Mouse (Mus musculus) lung, embryonic 16.5 days (tissue): ENCODE measurements around the gene Ppm1g. TPM values are rescaled to one million over a fixed set of nuclear protein-coding genes. Genes with fewer than 3 reads are reported as not detected.

Source experiments
- ATAC-seq: fragments of 200-750 bp; cut with Nextera tagmentation; 2 replicates; pipeline ENCODE4 v1.8.0; 2017; ENCODE audit warnings: low read depth, mild to moderate bottlenecking, moderate library complexity
- H3K27ac ChIP-seq: fragments of 300-500 bp; sonication (generic); 2 replicates; pipeline ENCODE4 v1.5.1; 2014; ENCODE audit warnings: mild to moderate bottlenecking, control low read depth, low read length
- H3K27me3 ChIP-seq: fragments of 300-500 bp; sonication (generic); 2 replicates; pipeline ENCODE4 v1.6.1; 2014; ENCODE audit warnings: low read depth, low read length, mixed read lengths; ENCODE audit not compliant: control insufficient read depth, insufficient read depth
- H3K36me3 ChIP-seq: fragments of 300-500 bp; sonication (generic); 2 replicates; pipeline ENCODE4 v1.6.1; 2014; ENCODE audit warnings: low read length; ENCODE audit not compliant: control insufficient read depth, insufficient read depth
- H3K4me1 ChIP-seq: fragments of 300-500 bp; sonication (generic); replicated peaks from 2 replicates; pipeline ENCODE4 v1.6.1; 2014; ENCODE audit warnings: low read length, mixed read lengths; ENCODE audit not compliant: control insufficient read depth, insufficient read depth
- H3K4me2 ChIP-seq: fragments of 300-500 bp; sonication (generic); 2 replicates; pipeline ENCODE4 v1.6.1; 2014; ENCODE audit warnings: low read depth, low read length, control low read depth
- H3K4me3 ChIP-seq: fragments of 300-500 bp; sonication (generic); 2 replicates; pipeline ENCODE4 v1.5.1; 2014; ENCODE audit warnings: mild to moderate bottlenecking, low read length, control low read depth
- H3K9ac ChIP-seq: fragments of 300-500 bp; sonication (generic); 2 replicates; pipeline ENCODE4 v1.6.1; 2014; ENCODE audit warnings: low read length, control low read depth
- H3K9me3 ChIP-seq: fragments of 300-500 bp; sonication (generic); 2 replicates; pipeline ENCODE4 v1.6.1; 2016; ENCODE audit warnings: low read length; ENCODE audit not compliant: control insufficient read depth
- WGBS: fragments of 180-500 bp; shearing (Covaris S2); extraction: QIAGEN DNeasy Blood & Tissue Kit; methylation state at CpG from one replicate; pipeline ENCODE4 v1.1.7; 2014; 5-methylcytosine and 5-hydroxymethylcytosine counted together
- polyA plus RNA-seq: library from polyadenylated mRNA; unstranded; fragments of >200 nt; fragmentation: Nextera tagmentation; extraction: Ambion mirVana; gene quantifications from 2 replicates; pipeline ENCODE4 v1.2.1, GENCODE M21; 2015

Gene Ppm1g
- polyA plus RNA-seq: 122 and 126 TPM in 2 replicates

DNA sequence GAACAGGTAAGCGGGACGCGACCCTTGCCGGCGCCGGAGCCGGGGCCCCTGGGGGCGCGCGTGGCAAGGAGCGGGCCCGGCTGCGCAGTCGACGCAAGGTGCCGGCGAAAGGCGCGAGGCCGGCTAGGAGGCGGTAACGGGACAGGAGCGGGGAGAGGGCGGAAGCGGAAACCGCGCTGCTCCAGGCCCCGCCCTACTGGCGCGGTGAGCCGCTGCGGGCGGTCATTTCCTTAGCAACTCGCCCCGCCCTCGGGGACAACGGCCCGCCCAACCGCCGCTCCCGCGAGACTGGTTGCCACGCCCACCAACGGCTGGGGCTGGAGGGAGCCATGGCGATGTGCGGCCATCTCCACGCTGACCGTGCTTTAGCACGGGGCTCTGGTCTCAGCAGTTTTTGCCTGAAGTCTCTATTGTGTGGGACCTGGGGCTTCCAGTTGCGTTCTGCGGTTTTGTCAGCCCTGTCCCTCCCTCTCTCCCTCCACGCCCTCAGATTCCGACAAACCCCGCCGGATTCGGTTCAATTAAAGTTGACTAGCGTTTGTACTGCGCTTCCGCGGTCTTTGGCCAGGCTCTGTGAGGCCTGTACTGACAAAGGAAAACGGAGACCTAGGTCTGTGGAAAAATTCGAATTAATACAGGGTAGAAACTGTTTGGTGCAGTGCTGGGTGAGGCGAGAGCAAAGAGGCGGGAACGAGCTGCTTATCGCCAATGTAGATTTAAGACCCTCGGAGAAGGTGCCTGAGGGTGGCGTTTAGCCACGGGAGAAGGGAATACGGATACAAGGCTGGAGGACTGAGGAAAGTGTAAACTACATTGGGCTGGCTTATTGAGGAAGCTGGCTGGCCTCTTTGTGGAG is at the start of gene Ppm1g:
Gene Ppm1g (minus strand): TSS at position 240 of the 856 bp plus-strand sequence.
- ATAC-seq: peak; percentile 97
- Histone ChIP-seq H3K36me3 (no peaks in the 10 kb centered on the region), H3K27me3 (no peaks in the 10 kb centered on the region), H3K4me1 (peaks cover 10% of the 10 kb centered on the region), H3K9me3 (no peaks in the 10 kb centered on the region), H3K4me2 (peak within 1 kb of the TSS; percentile 76), H3K4me3 (peak within 1 kb of the TSS; percentile 99), H3K9ac (peak within 1 kb of the TSS; percentile 94), H3K27ac (peak within 1 kb of the TSS; percentile 90)
- under 1% methylated on average over 65 of the region's 70 CpGs for WGBS

DNA sequence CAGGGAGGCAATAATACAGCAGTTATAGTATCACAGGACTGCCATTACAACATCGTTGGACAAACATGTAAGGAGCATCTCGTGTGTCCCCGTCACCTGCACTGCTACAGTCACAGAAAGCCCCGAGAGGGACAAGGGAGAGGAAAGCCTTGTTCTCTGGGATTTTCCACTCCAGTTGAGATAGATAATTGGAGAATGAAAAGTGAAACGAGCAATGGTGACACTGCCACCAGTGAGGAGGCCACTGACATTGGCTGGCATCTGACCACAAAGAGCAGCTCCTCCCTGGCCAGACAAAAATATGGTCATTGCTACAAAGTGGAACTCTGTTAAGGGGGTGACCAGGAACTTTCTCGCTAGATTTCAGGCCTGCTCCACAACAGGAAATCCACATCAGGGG is 47.2 kb upstream of the Ppm1g start:
- Histone ChIP-seq H3K4me3 (no peak overlapping the region), H3K27ac (no peak overlapping the region), H3K4me2 (no peak overlapping the region), H3K27me3 (no peaks in the 10 kb centered on the region), H3K36me3 (peaks cover 41% of the 10 kb centered on the region), H3K9ac (no peak overlapping the region), H3K4me1 (no peaks in the 10 kb centered on the region), H3K9me3 (no peaks in the 10 kb centered on the region)
- 86% methylated on average over 6 of the region's 6 CpGs for WGBS
- no peak for ATAC-seq

DNA sequence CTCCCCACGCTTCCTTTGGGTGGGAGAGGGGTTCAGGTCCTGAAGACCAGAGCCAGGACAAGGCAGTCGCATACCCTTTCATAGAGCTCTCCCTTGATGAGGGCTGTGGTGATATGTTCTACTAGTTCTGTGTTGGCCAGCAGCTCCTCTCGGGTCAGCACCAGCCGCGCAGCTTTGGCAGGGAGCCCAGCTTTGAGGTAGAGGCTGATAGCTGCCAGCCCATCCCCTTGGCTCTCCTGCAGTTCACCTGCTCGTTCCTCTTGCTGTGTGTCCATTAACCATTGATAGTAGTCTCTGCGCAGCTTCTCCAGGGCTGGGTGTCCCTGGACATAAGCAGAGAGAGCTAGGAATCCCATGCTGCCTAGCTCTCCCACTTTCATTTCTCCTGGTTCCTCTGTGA is 45.6 kb upstream of the Ppm1g start:
- 76% methylated on average over 7 of the region's 7 CpGs for WGBS
- Histone ChIP-seq H3K4me2 (no peak overlapping the region), H3K27me3 (no peaks in the 10 kb centered on the region), H3K4me3 (no peak overlapping the region), H3K9ac (no peak overlapping the region), H3K9me3 (no peaks in the 10 kb centered on the region), H3K36me3 (peaks cover 37% of the 10 kb centered on the region), H3K4me1 (no peaks in the 10 kb centered on the region), H3K27ac (no peak overlapping the region)
- no peak for ATAC-seq

DNA sequence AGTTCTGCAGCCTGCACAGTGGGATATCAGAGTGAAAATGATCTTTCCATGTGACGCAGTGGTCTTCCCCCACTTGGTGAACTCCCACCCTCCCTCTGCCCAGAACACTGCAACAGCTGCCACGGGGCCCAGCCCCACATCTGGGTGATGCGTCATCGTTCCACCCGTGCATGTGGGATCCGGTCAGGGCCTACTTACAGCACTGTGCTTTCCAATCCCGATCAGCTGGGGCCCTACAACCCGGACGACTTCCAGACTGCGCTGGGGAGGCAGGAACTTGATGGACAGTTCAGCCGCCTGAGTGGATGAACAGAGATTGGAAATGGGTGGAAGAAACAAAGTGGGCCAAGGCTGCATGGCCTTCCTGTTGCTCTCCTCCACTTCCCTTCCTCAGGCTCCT is 37.1 kb upstream of the Ppm1g start:
- peaks cover 22% of the 10 kb centered on the region for H3K36me3 ChIP-seq
- no peak overlapping the region for H3K27ac ChIP-seq
- H3K4me2 ChIP-seq: no peak overlapping the region
- no peaks in the 10 kb centered on the region for H3K27me3 ChIP-seq
- ATAC-seq: no peak
- no peak overlapping the region for H3K9ac ChIP-seq
- WGBS: 80% methylated on average over 11 of the region's 11 CpGs
- no peaks in the 10 kb centered on the region for H3K9me3 ChIP-seq
- no peak overlapping the region for H3K4me3 ChIP-seq
- peaks cover 7% of the 10 kb centered on the region for H3K4me1 ChIP-seq

DNA sequence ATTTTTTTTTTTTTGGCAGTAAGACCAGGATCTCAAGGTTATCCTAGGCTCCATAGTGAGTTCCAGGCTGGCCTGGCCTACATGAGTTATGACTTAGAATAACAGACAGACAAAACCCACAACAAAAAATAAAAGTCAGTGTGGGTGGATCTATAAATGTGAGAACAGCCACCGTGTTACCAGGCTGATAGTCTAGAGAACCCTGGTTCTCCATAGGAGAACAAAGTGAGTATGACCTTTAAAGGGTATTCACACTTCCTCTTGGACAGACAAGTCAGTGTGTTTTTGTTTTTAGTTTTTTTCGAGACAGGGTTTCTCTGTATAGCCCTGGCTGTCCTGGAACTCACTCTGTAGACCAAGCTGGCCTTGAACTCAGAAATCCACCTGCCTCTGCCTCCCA is 35.5 kb upstream of the Ppm1g start:
- Histone ChIP-seq H3K27ac (no peak overlapping the region), H3K9me3 (no peaks in the 10 kb centered on the region), H3K4me2 (no peak overlapping the region), H3K4me1 (peaks cover 11% of the 10 kb centered on the region), H3K4me3 (no peak overlapping the region), H3K9ac (no peak overlapping the region), H3K27me3 (no peaks in the 10 kb centered on the region), H3K36me3 (peaks cover 26% of the 10 kb centered on the region)
- no peak for ATAC-seq
- WGBS: 87% methylated on average over 2 of the region's 2 CpGs

DNA sequence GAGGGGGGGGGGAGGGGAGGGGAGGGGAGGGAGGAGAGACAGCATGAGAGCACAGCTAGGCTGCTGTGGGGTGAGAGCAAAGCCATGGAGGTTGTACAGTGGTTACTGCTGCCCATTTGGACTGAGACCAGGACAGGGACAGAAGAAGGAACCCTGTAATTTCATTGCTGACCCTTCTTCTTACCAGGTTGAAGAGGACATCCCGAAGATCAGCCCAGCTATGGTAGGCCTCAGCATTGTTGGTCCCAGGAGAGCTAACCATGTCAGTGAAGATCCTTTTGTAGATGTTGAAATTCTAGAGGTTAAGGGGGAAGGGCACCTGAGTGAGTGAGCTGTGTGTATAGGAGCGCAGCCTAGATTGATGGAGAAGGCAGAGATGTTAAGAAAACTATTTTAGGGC is 34.9 kb upstream of the Ppm1g start:
- no peak overlapping the region for H3K27ac ChIP-seq
- peaks cover 26% of the 10 kb centered on the region for H3K36me3 ChIP-seq
- H3K27me3 ChIP-seq: no peaks in the 10 kb centered on the region
- H3K9ac ChIP-seq: no peak overlapping the region
- WGBS: 85% methylated on average over 2 of the region's 2 CpGs
- H3K4me3 ChIP-seq: no peak overlapping the region
- ATAC-seq: no peak
- H3K4me1 ChIP-seq: peaks cover 11% of the 10 kb centered on the region
- no peaks in the 10 kb centered on the region for H3K9me3 ChIP-seq
- no peak overlapping the region for H3K4me2 ChIP-seq

DNA sequence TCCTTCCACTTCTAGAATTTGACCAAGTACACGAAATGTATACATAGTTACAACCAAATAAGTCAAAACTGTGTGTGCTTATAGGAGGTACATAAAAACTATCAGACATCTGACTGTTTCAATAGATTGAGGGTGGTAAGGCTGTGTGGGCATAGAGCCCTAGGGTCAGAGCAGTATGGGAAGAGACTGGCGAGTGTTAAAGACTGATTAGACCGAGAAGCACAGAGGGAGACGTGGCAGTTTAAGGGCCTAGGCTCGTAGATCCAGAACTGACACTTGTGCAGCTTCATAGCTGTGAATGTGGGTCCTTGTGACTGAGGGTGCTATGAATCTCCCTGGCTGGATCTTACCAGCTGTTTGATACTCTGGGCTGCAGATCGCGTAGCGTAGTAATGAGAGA is 34.4 kb upstream of the Ppm1g start:
- no peak overlapping the region for H3K4me2 ChIP-seq
- H3K9me3 ChIP-seq: no peaks in the 10 kb centered on the region
- peaks cover 30% of the 10 kb centered on the region for H3K36me3 ChIP-seq
- H3K27ac ChIP-seq: peak overlapping the region; percentile 58; the same call in 1 of the 2 replicates
- no peaks in the 10 kb centered on the region for H3K27me3 ChIP-seq
- ATAC-seq: no peak
- no peak overlapping the region for H3K9ac ChIP-seq
- H3K4me1 ChIP-seq: peaks cover 11% of the 10 kb centered on the region
- H3K4me3 ChIP-seq: no peak overlapping the region
- WGBS: 84% methylated on average over 8 of the region's 8 CpGs

DNA sequence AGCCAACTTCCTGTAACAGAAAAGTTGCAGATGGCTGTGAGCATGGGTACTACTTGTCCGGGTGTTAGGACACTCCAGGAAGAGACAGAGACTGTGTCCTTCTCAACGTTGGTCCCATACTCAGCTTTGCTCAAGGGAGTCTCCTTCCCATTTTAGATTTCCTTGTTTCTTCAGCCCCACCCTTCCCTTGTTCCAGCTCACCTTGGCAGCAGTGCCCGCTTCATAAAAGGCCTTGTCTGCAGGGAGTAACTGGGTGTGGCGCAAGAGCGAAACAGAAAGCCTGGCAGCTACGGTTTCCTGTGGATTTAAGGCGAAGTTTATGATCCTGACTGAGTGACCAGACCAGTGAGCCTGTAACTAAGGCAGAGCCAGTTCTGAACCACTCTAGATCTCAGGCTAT is 34.0 kb upstream of the Ppm1g start:
- H3K4me3 ChIP-seq: no peak overlapping the region
- ATAC-seq: peak; percentile 24
- H3K4me1 ChIP-seq: peaks cover 11% of the 10 kb centered on the region
- 62% methylated on average over 7 of the region's 7 CpGs for WGBS
- 0 out of 2 replicates have a peak overlapping the region, but pooled peaks have one; percentile 10 for H3K9ac ChIP-seq
- no peaks in the 10 kb centered on the region for H3K9me3 ChIP-seq
- H3K4me2 ChIP-seq: no peak overlapping the region
- H3K27ac ChIP-seq: peak overlapping the region; percentile 58
- no peaks in the 10 kb centered on the region for H3K27me3 ChIP-seq
- peaks cover 29% of the 10 kb centered on the region for H3K36me3 ChIP-seq

DNA sequence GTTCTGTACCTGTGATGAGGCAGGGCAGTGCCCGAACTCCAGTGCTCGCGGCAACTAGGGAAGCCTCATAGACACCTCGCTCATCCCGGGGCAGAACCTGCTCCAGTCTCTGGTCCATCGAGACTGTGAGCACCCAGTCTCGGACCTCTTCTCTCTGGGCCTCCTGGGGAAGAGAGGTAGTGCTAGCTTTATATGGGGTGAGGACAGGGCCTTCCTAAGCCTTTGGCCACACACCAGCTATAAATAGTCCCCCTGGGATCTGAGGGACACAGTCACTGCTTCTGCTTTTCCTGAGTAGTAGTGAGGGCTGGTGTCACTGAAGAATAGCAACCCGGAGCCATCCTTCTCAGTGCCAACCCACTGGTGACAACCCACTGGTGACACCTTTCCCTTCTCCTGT is 33.3 kb upstream of the Ppm1g start:
- no peak overlapping the region for H3K4me3 ChIP-seq
- ATAC-seq: no peak
- no peaks in the 10 kb centered on the region for H3K27me3 ChIP-seq
- WGBS: 91% methylated on average over 8 of the region's 8 CpGs
- 0 out of 2 replicates have a peak overlapping the region, but pooled peaks have one; percentile 10 for H3K9ac ChIP-seq
- H3K4me1 ChIP-seq: peaks cover 11% of the 10 kb centered on the region
- no peak overlapping the region for H3K4me2 ChIP-seq
- H3K36me3 ChIP-seq: peaks cover 32% of the 10 kb centered on the region
- H3K27ac ChIP-seq: peak overlapping the region; percentile 58
- no peaks in the 10 kb centered on the region for H3K9me3 ChIP-seq
